24 mouse cellular contexts compared by ENCODE assay signal in the genomic region with DNA sequence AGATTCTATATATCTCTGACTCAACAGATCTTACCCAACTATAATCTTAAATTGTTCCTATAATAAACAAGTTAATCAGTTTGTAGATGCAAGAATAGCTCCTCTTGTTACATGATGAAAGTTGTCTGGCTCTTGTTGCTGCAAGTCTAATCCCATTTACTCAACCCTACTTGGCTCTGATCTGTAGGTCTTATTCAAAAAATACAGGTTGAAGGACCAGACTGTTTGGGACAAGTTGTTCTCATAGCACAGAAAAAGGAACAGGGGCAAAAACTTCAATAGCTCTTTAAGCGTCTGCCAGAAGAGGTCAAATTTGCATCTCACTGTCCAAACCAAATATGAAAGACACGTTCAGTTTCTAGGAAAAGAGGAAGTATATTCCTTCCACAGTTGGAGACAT.
DNase-seq lines count a peak whose midpoint lies in the region; ATAC-seq and TF ChIP-seq lines count a peak whose summit lies in the region.
"Had no signal": no experiment of that assay in that cellular context is flagged by ENCODE, and none has a peak within 500 bp of the region (broad histone marks: within the 10 kb centered on the region; RNA-seq: fewer than 3 reads in every experiment).

No protein-coding gene starts in this region.

- ATAC-seq in frontal cortex, adult (ENCODE audit: low TSS enrichment) = peak; percentile 57; the same call in 1 of the 2 replicates
- ATAC-seq: forebrain, embryonic 14.5 days; intestine, embryonic 15.5 days; Patski had no signal

- no peak overlapping the region for H3K4me3 ChIP-seq in layer of hippocampus, adult 2 months
- H3K4me3 ChIP-seq: heart, adult 2 months; heart, embryonic 10.5 days; heart, embryonic 13.5 days; hindbrain, embryonic 15.5 days; intestine, embryonic 15.5 days had no signal

- H3K27ac ChIP-seq in layer of hippocampus, adult 2 months = peak overlapping the region; percentile 78; the same call in 1 of the 2 replicates
- H3K27ac ChIP-seq: heart, adult 2 months; heart, embryonic 10.5 days; heart, embryonic 13.5 days; hindbrain, embryonic 15.5 days; intestine, embryonic 15.5 days had no signal

- TF ChIP-seq CTCF in layer of hippocampus, adult 2 months (conservative IDR thresholded peaks at IDR 0.05) = no peak

- DNase-seq in frontal cortex, postnatal 14 days (ENCODE audit: low spot score in 2 of 2) = no peak
- DNase-seq in layer of hippocampus, adult 2 months (ENCODE audit: low spot score in 2 of 2) = peak in 1 of 2 experiments; percentile 16
- DNase-seq in layer of hippocampus, postnatal 25 days (ENCODE audit: extremely low spot score in 1 of 2, low spot score in 1 of 2) = no peak
- peak; percentile 8 for DNase-seq in brain, adult 2 months (ENCODE audit: low read depth, low spot score)
- DNase-seq in gonadal fat pad, adult 2 months (ENCODE audit: low read depth) = peak; percentile 61
- DNase-seq in adrenal gland, postnatal 4 days (ENCODE audit: low spot score in 2 of 2) = no peak
- DNase-seq: adrenal gland, postnatal 10 days; B cell, adult 2 months; cerebellum, postnatal 10 days; cerebellum, postnatal 36 days; embryo, embryonic 11 days; forebrain, postnatal 0 days; gastrocnemius, postnatal 25 days; heart, adult 2 months; heart, postnatal 14 days; heart, postnatal 4 days; kidney, adult 11 months had no signal

Comparison
In these comparisons a context has a peak if more than half of its experiments do, and no peak if none do; other contexts are left out.
1. DNase-seq: peak in brain, adult 2 months (single experiment) and gonadal fat pad, adult 2 months (single experiment); none in frontal cortex, postnatal 14 days (0 of 2), layer of hippocampus, postnatal 25 days (0 of 2) and adrenal gland, postnatal 4 days (0 of 2).